Mouse (Mus musculus) neural tube, embryonic 14.5 days (tissue): ENCODE measurements around the gene Cox11. TPM values are rescaled to one million over a fixed set of nuclear protein-coding genes. Genes with fewer than 3 reads are reported as not detected.

Source experiments
- ATAC-seq: fragments of 200-750 bp; cut with Nextera tagmentation; 2 replicates; pipeline ENCODE4 v1.8.0; 2017; ENCODE audit warnings: low read depth, mild to moderate bottlenecking, moderate TSS enrichment, moderate library complexity
- H3K27ac ChIP-seq: fragments of 300-500 bp; sonication (generic); 2 replicates; pipeline ENCODE4 v1.5.1; 2014; ENCODE audit warnings: low read depth, mild to moderate bottlenecking, control low read depth, low read length, moderate library complexity, mixed read lengths
- H3K27me3 ChIP-seq: fragments of 300-500 bp; sonication (generic); 2 replicates; pipeline ENCODE4 v1.6.1; 2014; ENCODE audit warnings: low read length; ENCODE audit not compliant: control insufficient read depth, insufficient read depth
- H3K36me3 ChIP-seq: fragments of 300-500 bp; sonication (generic); 2 replicates; pipeline ENCODE4 v1.6.1; 2014; ENCODE audit warnings: low read length, mixed read lengths; ENCODE audit not compliant: control insufficient read depth, insufficient read depth
- H3K4me1 ChIP-seq: fragments of 300-500 bp; sonication (generic); 2 replicates; pipeline ENCODE4 v1.6.1; 2014; ENCODE audit warnings: low read length; ENCODE audit not compliant: control insufficient read depth, insufficient read depth
- H3K4me2 ChIP-seq: fragments of 300-500 bp; sonication (generic); 2 replicates; pipeline ENCODE4 v1.6.1; 2014; ENCODE audit warnings: mild to moderate bottlenecking, low read depth, low read length, control low read depth
- H3K4me3 ChIP-seq: fragments of 300-500 bp; sonication (generic); 2 replicates; pipeline ENCODE4 v1.5.1; 2014; ENCODE audit warnings: low read depth, low read length, control low read depth, mixed read lengths
- H3K9ac ChIP-seq: fragments of 300-500 bp; sonication (generic); replicated peaks from 2 replicates; pipeline ENCODE4 v1.6.1; 2014; ENCODE audit warnings: low read depth, mild to moderate bottlenecking, control low read depth, low read length, mixed read lengths
- H3K9me3 ChIP-seq: fragments of 300-500 bp; sonication (generic); 2 replicates; pipeline ENCODE4 v1.6.1; 2016; ENCODE audit warnings: low read length; ENCODE audit not compliant: control insufficient read depth
- WGBS: fragments of 180-500 bp; shearing (Covaris S2); extraction: QIAGEN DNeasy Blood & Tissue Kit; methylation state at CpG from one replicate; pipeline ENCODE4 v1.1.7; 2014; 5-methylcytosine and 5-hydroxymethylcytosine counted together
- polyA plus RNA-seq: library from polyadenylated mRNA; unstranded; fragments of >200 nt; fragmentation: Nextera tagmentation; extraction: Ambion mirVana; gene quantifications from 2 replicates; pipeline ENCODE4 v1.2.1, GENCODE M21; 2014

Cox11 gene
- 29.3 and 32.3 TPM in 2 replicates for polyA plus RNA-seq

- peak within 1 kb of the TSS; percentile 92 for H3K27ac ChIP-seq
- H3K36me3 ChIP-seq, result no peaks in the 10 kb centered on the region; the same call in 1 of the 2 replicates
- no peaks in the 10 kb centered on the region for H3K9me3 ChIP-seq
- under 1% methylated on average over 48 of the region's 48 CpGs for WGBS
- peak within 1 kb of the TSS; percentile 83 for H3K4me3 ChIP-seq
- ATAC-seq, result peak; percentile 97
- H3K9ac ChIP-seq, result peak within 1 kb of the TSS; percentile 98
- peak within 1 kb of the TSS; percentile 73 for H3K4me2 ChIP-seq
- H3K4me1 ChIP-seq, result peaks cover 13% of the 10 kb centered on the region
- no peaks in the 10 kb centered on the region for H3K27me3 ChIP-seq
These were observed at the start of gene Cox11, which contains the start of gene Stxbp4 for GRCm38 (mm10) chr11:90637440-90638311. TSS of gene Cox11 (plus strand) at chr11:90638173. TSS of gene Stxbp4 (minus strand) at chr11:90638084.

GRCm38 (mm10) chr11:90590996-90591395 lies 47.0 kb upstream of the Cox11 start:
- H3K4me1 ChIP-seq, result no peaks in the 10 kb centered on the region
- no peaks in the 10 kb centered on the region for H3K27me3 ChIP-seq
- H3K27ac ChIP-seq, result no peak overlapping the region
- H3K36me3 ChIP-seq, result peaks cover 6% of the 10 kb centered on the region; the same call in 1 of the 2 replicates
- H3K4me2 ChIP-seq, result no peak overlapping the region
- no peak overlapping the region for H3K4me3 ChIP-seq
- WGBS, result 93% methylated on average over 1 of the region's 1 CpGs
- H3K9ac ChIP-seq, result no peak overlapping the region
- H3K9me3 ChIP-seq, result no peaks in the 10 kb centered on the region
- ATAC-seq, result no peak

GRCm38 (mm10) chr11:90595826-90596225 lies 42.1 kb upstream of the Cox11 start:
- H3K4me2 ChIP-seq, result no peak overlapping the region
- ATAC-seq, result no peak
- H3K27ac ChIP-seq, result no peak overlapping the region
- H3K9ac ChIP-seq, result no peak overlapping the region
- 96% methylated on average over 1 of the region's 1 CpGs for WGBS
- H3K4me3 ChIP-seq, result no peak overlapping the region
- no peaks in the 10 kb centered on the region for H3K27me3 ChIP-seq
- H3K36me3 ChIP-seq, result peaks cover 3% of the 10 kb centered on the region; the same call in 1 of the 2 replicates
- no peaks in the 10 kb centered on the region for H3K9me3 ChIP-seq
- no peaks in the 10 kb centered on the region for H3K4me1 ChIP-seq

- 93% methylated on average over 2 of the region's 2 CpGs for WGBS
- Histone ChIP-seq H3K36me3 (peaks cover 8% of the 10 kb centered on the region; the same call in 1 of the 2 replicates), H3K9me3 (no peaks in the 10 kb centered on the region), H3K4me3 (no peak overlapping the region), H3K27me3 (no peaks in the 10 kb centered on the region), H3K27ac (no peak overlapping the region), H3K9ac (no peak overlapping the region), H3K4me2 (no peak overlapping the region), H3K4me1 (no peaks in the 10 kb centered on the region)
- no peak for ATAC-seq
These were observed 34.9 kb upstream of the Cox11 start for GRCm38 (mm10) chr11:90603066-90603465.

GRCm38 (mm10) chr11:90612118-90612517 lies 25.9 kb upstream of the Cox11 start:
- ATAC-seq, result no peak
- no peak overlapping the region for H3K9ac ChIP-seq
- no peaks in the 10 kb centered on the region for H3K4me1 ChIP-seq
- H3K36me3 ChIP-seq, result no peaks in the 10 kb centered on the region
- H3K27me3 ChIP-seq, result no peaks in the 10 kb centered on the region
- H3K4me3 ChIP-seq, result no peak overlapping the region
- no peak overlapping the region for H3K4me2 ChIP-seq
- H3K27ac ChIP-seq, result no peak overlapping the region
- H3K9me3 ChIP-seq, result no peaks in the 10 kb centered on the region

GRCm38 (mm10) chr11:90614743-90615142 lies 23.2 kb upstream of the Cox11 start:
- H3K9me3 ChIP-seq, result no peaks in the 10 kb centered on the region
- H3K4me3 ChIP-seq, result no peak overlapping the region
- H3K36me3 ChIP-seq, result no peaks in the 10 kb centered on the region
- ATAC-seq, result no peak
- 96% methylated on average over 6 of the region's 6 CpGs for WGBS
- H3K27ac ChIP-seq, result no peak overlapping the region
- H3K9ac ChIP-seq, result no peak overlapping the region
- no peak overlapping the region for H3K4me2 ChIP-seq
- H3K27me3 ChIP-seq, result no peaks in the 10 kb centered on the region
- no peaks in the 10 kb centered on the region for H3K4me1 ChIP-seq

- H3K4me2 ChIP-seq, result no peak overlapping the region
- H3K4me1 ChIP-seq, result no peaks in the 10 kb centered on the region
- H3K27ac ChIP-seq, result no peak overlapping the region
- no peak overlapping the region for H3K4me3 ChIP-seq
- ATAC-seq, result no peak
- H3K9me3 ChIP-seq, result no peaks in the 10 kb centered on the region
- H3K27me3 ChIP-seq, result no peaks in the 10 kb centered on the region
- no peaks in the 10 kb centered on the region for H3K36me3 ChIP-seq
- H3K9ac ChIP-seq, result no peak overlapping the region
These were observed 21.5 kb upstream of the Cox11 start for GRCm38 (mm10) chr11:90616431-90616830.

GRCm38 (mm10) chr11:90622044-90622443 lies 15.9 kb upstream of the Cox11 start:
- H3K4me3 ChIP-seq, result no peak overlapping the region
- H3K9me3 ChIP-seq, result no peaks in the 10 kb centered on the region
- 60% methylated on average over 12 of the region's 12 CpGs for WGBS
- peak; percentile 82 for ATAC-seq
- H3K9ac ChIP-seq, result no peak overlapping the region
- H3K4me1 ChIP-seq, result 0 out of 2 replicates have a peak, but pooled peaks cover 2% of the 10 kb centered on the region
- H3K27ac ChIP-seq, result no peak overlapping the region
- H3K36me3 ChIP-seq, result no peaks in the 10 kb centered on the region
- no peaks in the 10 kb centered on the region for H3K27me3 ChIP-seq
- no peak overlapping the region for H3K4me2 ChIP-seq

- Histone ChIP-seq H3K9ac (no peak overlapping the region), H3K27me3 (no peaks in the 10 kb centered on the region), H3K4me3 (no peak overlapping the region), H3K9me3 (no peaks in the 10 kb centered on the region), H3K27ac (no peak overlapping the region), H3K36me3 (no peaks in the 10 kb centered on the region), H3K4me2 (no peak overlapping the region), H3K4me1 (0 out of 2 replicates have a peak, but pooled peaks cover 2% of the 10 kb centered on the region)
- ATAC-seq, result no peak
- 73% methylated on average over 7 of the region's 7 CpGs for WGBS
These were observed 15.5 kb upstream of the Cox11 start for GRCm38 (mm10) chr11:90622500-90622899.
